33 mouse cellular contexts compared by ENCODE assay signal in the genomic region with DNA sequence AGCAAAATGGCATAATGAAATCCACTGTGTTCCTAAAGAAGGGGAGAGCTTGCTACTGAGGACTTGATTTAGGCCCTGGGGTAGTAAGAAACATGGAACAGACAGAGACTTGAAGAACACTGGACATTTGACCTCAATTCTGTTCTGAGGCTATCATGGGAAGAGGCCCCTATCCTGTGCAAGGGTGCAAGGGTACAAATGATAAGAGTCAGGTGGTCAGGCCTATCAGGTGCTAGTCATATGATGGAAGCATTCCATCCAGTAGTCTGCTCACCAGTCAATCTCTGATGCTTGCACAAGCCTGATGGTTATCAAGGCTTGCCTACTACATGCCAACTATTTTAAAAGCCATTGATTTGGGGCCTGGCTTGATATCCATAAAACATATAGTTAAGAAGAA.
"Had no signal": no experiment of that assay in that cellular context is flagged by ENCODE, and none has a peak within 500 bp of the region (broad histone marks: within the 10 kb centered on the region; RNA-seq: fewer than 3 reads in every experiment).

No protein-coding gene starts in this region.

- H3K4me3 ChIP-seq: heart, embryonic 10.5 days; heart, embryonic 12.5 days; heart, embryonic 13.5 days; heart, embryonic 15.5 days; hindbrain, embryonic 10.5 days; hindbrain, embryonic 12.5 days; hindbrain, embryonic 13.5 days; hindbrain, embryonic 15.5 days; kidney, embryonic 15.5 days; layer of hippocampus, adult 2 months; left cerebral cortex, adult 2 months had no signal

- H3K9ac ChIP-seq: heart, embryonic 12.5 days; heart, embryonic 13.5 days; heart, embryonic 15.5 days; hindbrain, embryonic 12.5 days; hindbrain, embryonic 13.5 days; hindbrain, embryonic 14.5 days; hindbrain, embryonic 15.5 days; kidney, embryonic 15.5 days had no signal

- H3K4me2 ChIP-seq: heart, embryonic 11.5 days; heart, embryonic 12.5 days; heart, embryonic 13.5 days; heart, embryonic 15.5 days; hindbrain, embryonic 12.5 days; hindbrain, embryonic 13.5 days; hindbrain, embryonic 14.5 days; hindbrain, embryonic 15.5 days; kidney, embryonic 15.5 days had no signal

- H3K9me3 ChIP-seq: heart, embryonic 10.5 days; heart, embryonic 13.5 days; heart, embryonic 15.5 days; hindbrain, embryonic 10.5 days; hindbrain, embryonic 12.5 days; hindbrain, embryonic 13.5 days; hindbrain, embryonic 15.5 days; kidney, embryonic 15.5 days had no signal

- H3K4me1 ChIP-seq: heart, embryonic 10.5 days; heart, embryonic 12.5 days; heart, embryonic 13.5 days; heart, embryonic 15.5 days; hindbrain, embryonic 10.5 days; hindbrain, embryonic 12.5 days; hindbrain, embryonic 13.5 days; hindbrain, embryonic 15.5 days; kidney, embryonic 15.5 days had no signal

- H3K27ac ChIP-seq: heart, embryonic 10.5 days; heart, embryonic 13.5 days; heart, embryonic 15.5 days; hindbrain, embryonic 10.5 days; hindbrain, embryonic 12.5 days; hindbrain, embryonic 13.5 days; hindbrain, embryonic 14.5 days; hindbrain, embryonic 15.5 days; hindbrain, postnatal 0 days; kidney, embryonic 15.5 days; kidney, postnatal 0 days; layer of hippocampus, adult 2 months; left cerebral cortex, adult 2 months had no signal

- DNase-seq: heart, postnatal 10 days; heart, postnatal 14 days; heart, postnatal 36 days; heart, postnatal 4 days; kidney, adult 11 months; kidney, adult 18-20 months; kidney, adult 2 months; kidney, adult 8-10 months; kidney, adult 9 months; kidney, postnatal 10 days; kidney, postnatal 14 days; kidney, postnatal 25 days; kidney, postnatal 36 days; kidney, postnatal 4 days; layer of hippocampus, adult 9-11 months; layer of hippocampus, postnatal 36 days had no signal

- H3K36me3 ChIP-seq: heart, embryonic 10.5 days; heart, embryonic 12.5 days; heart, embryonic 13.5 days; heart, embryonic 15.5 days; hindbrain, embryonic 10.5 days; hindbrain, embryonic 12.5 days; hindbrain, embryonic 13.5 days; hindbrain, embryonic 15.5 days; kidney, embryonic 15.5 days had no signal

- ATAC-seq: hindbrain, embryonic 16.5 days; hindbrain, postnatal 0 days; inflammation-experienced regulatory T-cells, adult 6 months had no signal

- H3K27me3 ChIP-seq: heart, embryonic 12.5 days; heart, embryonic 13.5 days; heart, embryonic 15.5 days; hindbrain, embryonic 12.5 days; hindbrain, embryonic 13.5 days; hindbrain, embryonic 15.5 days; kidney, embryonic 15.5 days had no signal
